9 mouse cellular contexts compared by ENCODE assay signal in the genomic region with DNA sequence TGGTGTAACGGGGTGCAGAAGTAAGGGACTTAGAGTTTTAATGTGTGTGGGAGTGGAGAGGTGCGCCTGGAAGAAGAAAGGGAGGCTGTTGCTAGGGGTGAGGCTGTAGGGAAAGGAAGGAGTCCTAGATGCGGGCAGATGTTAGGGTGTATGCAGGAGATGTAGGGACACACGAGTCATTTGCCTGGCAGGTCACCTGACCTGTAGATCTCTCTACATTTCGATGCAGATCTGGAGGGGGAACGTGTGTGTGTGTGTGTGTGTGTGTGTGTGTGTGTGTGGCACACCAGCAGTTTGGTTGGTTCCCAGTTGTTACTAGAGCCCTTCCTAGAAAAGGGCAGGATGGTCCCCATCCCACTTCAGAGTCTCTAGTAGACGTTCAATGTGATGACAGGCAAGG. TPM values are rescaled to one million over a fixed set of nuclear protein-coding genes. Genes with fewer than 3 reads are reported as not detected.
DNase-seq lines count a peak whose midpoint lies in the region; ATAC-seq lines count a peak whose summit lies in the region.
"Had no signal": no experiment of that assay in that cellular context is flagged by ENCODE, and none has a peak within 500 bp of the region (broad histone marks: within the 10 kb centered on the region; RNA-seq: fewer than 3 reads in every experiment).

No protein-coding gene starts in this region.

- no peak overlapping the region for H3K9ac ChIP-seq in kidney, embryonic 15.5 days
- H3K9ac ChIP-seq in embryonic facial prominence, embryonic 14.5 days (ENCODE audit: low read depth, low read length) = peak overlapping the region; percentile 52
- no peak overlapping the region for H3K9ac ChIP-seq in intestine, embryonic 16.5 days (ENCODE audit: low read depth, low read length)
- no peak overlapping the region for H3K9ac ChIP-seq in midbrain, embryonic 16.5 days (ENCODE audit: low read depth, low read length)

- no peak for DNase-seq in kidney, postnatal 14 days
- peak; percentile 12 for DNase-seq in embryonic facial prominence, embryonic 14.5 days (ENCODE audit: low spot score)
- no peak for DNase-seq in thymus, postnatal 4 days
- DNase-seq in spleen, adult 18-20 months = no peak
- DNase-seq in cerebellum, postnatal 10 days = no peak

- WGBS in kidney, embryonic 15.5 days = 23% methylated on average over 7 of the region's 7 CpGs
- WGBS in embryonic facial prominence, embryonic 14.5 days = 22% methylated on average over 7 of the region's 7 CpGs
- WGBS in intestine, embryonic 16.5 days = 42% methylated on average over 7 of the region's 7 CpGs
- 7% methylated on average over 7 of the region's 7 CpGs for WGBS in midbrain, embryonic 16.5 days

- peak overlapping the region; percentile 34 for H3K4me3 ChIP-seq in kidney, embryonic 15.5 days (replicated peaks)
- peak overlapping the region; percentile 33 for H3K4me3 ChIP-seq in embryonic facial prominence, embryonic 14.5 days (ENCODE audit: low read depth, low read length)
- peak overlapping the region; percentile 40; the same call in 1 of the 2 replicates for H3K4me3 ChIP-seq in intestine, embryonic 16.5 days (ENCODE audit: low read length)
- peak overlapping the region; percentile 25 for H3K4me3 ChIP-seq in midbrain, embryonic 16.5 days (ENCODE audit: low read depth, low read length)

- H3K27ac ChIP-seq in kidney, embryonic 15.5 days = no peak overlapping the region
- peak overlapping the region; percentile 63; the same call in 1 of the 2 replicates for H3K27ac ChIP-seq in embryonic facial prominence, embryonic 14.5 days (replicated peaks; ENCODE audit: low read depth, low read length)
- H3K27ac ChIP-seq in intestine, embryonic 16.5 days (ENCODE audit: low read length) = no peak overlapping the region
- H3K27ac ChIP-seq in midbrain, embryonic 16.5 days (ENCODE audit: low read length) = no peak overlapping the region

- peaks cover 5% of the 10 kb centered on the region; the same call in 1 of the 2 replicates for H3K36me3 ChIP-seq in kidney, embryonic 15.5 days
- peaks cover 47% of the 10 kb centered on the region for H3K36me3 ChIP-seq in embryonic facial prominence, embryonic 14.5 days (ENCODE audit: control insufficient read depth, insufficient read depth, low read length)
- H3K36me3 ChIP-seq in intestine, embryonic 16.5 days (ENCODE audit: control insufficient read depth, insufficient read depth, low read length) = peaks cover 6% of the 10 kb centered on the region; the same call in 1 of the 2 replicates
- H3K36me3 ChIP-seq in midbrain, embryonic 16.5 days (ENCODE audit: control insufficient read depth, insufficient read depth, low read length) = no peaks in the 10 kb centered on the region

- no peak for ATAC-seq in kidney, embryonic 15.5 days (replicated peaks; ENCODE audit: low FRiP score)
- ATAC-seq in embryonic facial prominence, embryonic 14.5 days (ENCODE audit: low read depth) = no peak
- no peak for ATAC-seq in intestine, embryonic 16.5 days
- ATAC-seq in midbrain, embryonic 16.5 days = no peak

- no peaks in the 10 kb centered on the region for H3K9me3 ChIP-seq in kidney, embryonic 15.5 days (replicated peaks)
- H3K9me3 ChIP-seq in embryonic facial prominence, embryonic 14.5 days (ENCODE audit: control insufficient read depth, low read length) = no peaks in the 10 kb centered on the region
- H3K9me3 ChIP-seq in intestine, embryonic 16.5 days (ENCODE audit: control insufficient read depth, low read length) = no peaks in the 10 kb centered on the region
- H3K9me3 ChIP-seq in midbrain, embryonic 16.5 days (replicated peaks; ENCODE audit: control insufficient read depth, low read length, poor library complexity, severe bottlenecking) = no peaks in the 10 kb centered on the region

- H3K4me2 ChIP-seq in kidney, embryonic 15.5 days = peak overlapping the region; percentile 62
- peak overlapping the region; percentile 59 for H3K4me2 ChIP-seq in embryonic facial prominence, embryonic 14.5 days (ENCODE audit: low read depth, low read length)
- H3K4me2 ChIP-seq in intestine, embryonic 16.5 days (ENCODE audit: low read depth, low read length) = peak overlapping the region; percentile 65
- H3K4me2 ChIP-seq in midbrain, embryonic 16.5 days (ENCODE audit: low read length) = peak overlapping the region; percentile 49; the same call in 1 of the 2 replicates

- peaks cover 85% of the 10 kb centered on the region for H3K27me3 ChIP-seq in kidney, embryonic 15.5 days
- peaks cover 41% of the 10 kb centered on the region for H3K27me3 ChIP-seq in embryonic facial prominence, embryonic 14.5 days (replicated peaks; ENCODE audit: control insufficient read depth, insufficient read depth, low read length)
- H3K27me3 ChIP-seq in intestine, embryonic 16.5 days (replicated peaks; ENCODE audit: control insufficient read depth, insufficient read depth, low read length) = peaks cover 47% of the 10 kb centered on the region
- peaks cover 46% of the 10 kb centered on the region for H3K27me3 ChIP-seq in midbrain, embryonic 16.5 days (ENCODE audit: control insufficient read depth, insufficient read depth, low read depth, low read length)

- peaks cover 85% of the 10 kb centered on the region for H3K4me1 ChIP-seq in kidney, embryonic 15.5 days
- peaks cover 94% of the 10 kb centered on the region for H3K4me1 ChIP-seq in embryonic facial prominence, embryonic 14.5 days (ENCODE audit: control insufficient read depth, insufficient read depth, low read length)
- peaks cover 70% of the 10 kb centered on the region for H3K4me1 ChIP-seq in intestine, embryonic 16.5 days (ENCODE audit: control insufficient read depth, insufficient read depth, low read length)
- H3K4me1 ChIP-seq in midbrain, embryonic 16.5 days (ENCODE audit: control insufficient read depth, insufficient read depth, low read length) = peaks cover 39% of the 10 kb centered on the region

RNA-seq across cellular contexts. Expression of a gene that starts 7.9 kb away (rescaled TPM):
- 10.8 and 12.3 TPM in 2 replicates for polyA plus RNA-seq in kidney, embryonic 15.5 days (2015; fragmentation: Nextera tagmentation; extraction: Ambion mirVana)
- 34.5 and 35.8 TPM in 2 replicates for polyA plus RNA-seq in embryonic facial prominence, embryonic 14.5 days (2014; fragmentation: Nextera tagmentation; extraction: Ambion mirVana)
- 4.4 and 5.7 TPM in 2 replicates for polyA plus RNA-seq in intestine, embryonic 16.5 days (2015; fragmentation: Nextera tagmentation; extraction: Ambion mirVana)
- polyA plus RNA-seq in midbrain, embryonic 16.5 days (2015; fragmentation: Nextera tagmentation; extraction: Ambion mirVana) = 0.88 and 1.2 TPM in 2 replicates

RNA-seq across cellular contexts. Expression of a gene that starts 27.9 kb away (rescaled TPM):
- polyA plus RNA-seq in kidney, embryonic 15.5 days (2015; fragmentation: Nextera tagmentation; extraction: Ambion mirVana) = 0.26 and 0.27 TPM in 2 replicates
- polyA plus RNA-seq in embryonic facial prominence, embryonic 14.5 days (2014; fragmentation: Nextera tagmentation; extraction: Ambion mirVana) = 0.26 and 0.46 TPM in 2 replicates
- polyA plus RNA-seq in intestine, embryonic 16.5 days (2015; fragmentation: Nextera tagmentation; extraction: Ambion mirVana) = not detected in 2 replicates
- polyA plus RNA-seq in midbrain, embryonic 16.5 days (2015; fragmentation: Nextera tagmentation; extraction: Ambion mirVana) = 3.8 and 4.2 TPM in 2 replicates
- polyA plus RNA-seq: gonadal fat pad, adult 2 months had no signal

RNA-seq across cellular contexts. Expression of a gene that starts 33.2 kb away (rescaled TPM):
- polyA plus RNA-seq in kidney, embryonic 15.5 days (2015; fragmentation: Nextera tagmentation; extraction: Ambion mirVana) = 20.2 and 21.6 TPM in 2 replicates
- 2.4 and 3.0 TPM in 2 replicates for polyA plus RNA-seq in embryonic facial prominence, embryonic 14.5 days (2014; fragmentation: Nextera tagmentation; extraction: Ambion mirVana)
- polyA plus RNA-seq in intestine, embryonic 16.5 days (2015; fragmentation: Nextera tagmentation; extraction: Ambion mirVana) = 1.1 and 1.2 TPM in 2 replicates
- polyA plus RNA-seq in midbrain, embryonic 16.5 days (2015; fragmentation: Nextera tagmentation; extraction: Ambion mirVana) = 3.3 and 4.4 TPM in 2 replicates

RNA-seq across cellular contexts. Expression of a gene that starts 45.6 kb away (rescaled TPM):
- 65.1 and 71.4 TPM in 2 replicates for polyA plus RNA-seq in kidney, embryonic 15.5 days (2015; fragmentation: Nextera tagmentation; extraction: Ambion mirVana)
- polyA plus RNA-seq in embryonic facial prominence, embryonic 14.5 days (2014; fragmentation: Nextera tagmentation; extraction: Ambion mirVana) = 77.1 and 90.9 TPM in 2 replicates
- 56.5 and 59.2 TPM in 2 replicates for polyA plus RNA-seq in intestine, embryonic 16.5 days (2015; fragmentation: Nextera tagmentation; extraction: Ambion mirVana)
- 86.0 and 89.4 TPM in 2 replicates for polyA plus RNA-seq in midbrain, embryonic 16.5 days (2015; fragmentation: Nextera tagmentation; extraction: Ambion mirVana)
